Mouse (Mus musculus) megakaryocyte, embryonic 14.5 days (primary cell): ENCODE measurements around the gene Hhipl1.

Experiments
- FLI1 ChIP-seq: IDR thresholded peaks from 2 replicates; pipeline ENCODE4 v1.6.1; 2012; ENCODE audit warnings: low read length, inconsistent platforms, mixed read lengths
- GATA1 ChIP-seq: IDR thresholded peaks from 3 replicates; pipeline ENCODE4 v1.6.1; 2012; ENCODE audit warnings: mixed read lengths, low read length, inconsistent platforms, borderline replicate concordance

DNA sequence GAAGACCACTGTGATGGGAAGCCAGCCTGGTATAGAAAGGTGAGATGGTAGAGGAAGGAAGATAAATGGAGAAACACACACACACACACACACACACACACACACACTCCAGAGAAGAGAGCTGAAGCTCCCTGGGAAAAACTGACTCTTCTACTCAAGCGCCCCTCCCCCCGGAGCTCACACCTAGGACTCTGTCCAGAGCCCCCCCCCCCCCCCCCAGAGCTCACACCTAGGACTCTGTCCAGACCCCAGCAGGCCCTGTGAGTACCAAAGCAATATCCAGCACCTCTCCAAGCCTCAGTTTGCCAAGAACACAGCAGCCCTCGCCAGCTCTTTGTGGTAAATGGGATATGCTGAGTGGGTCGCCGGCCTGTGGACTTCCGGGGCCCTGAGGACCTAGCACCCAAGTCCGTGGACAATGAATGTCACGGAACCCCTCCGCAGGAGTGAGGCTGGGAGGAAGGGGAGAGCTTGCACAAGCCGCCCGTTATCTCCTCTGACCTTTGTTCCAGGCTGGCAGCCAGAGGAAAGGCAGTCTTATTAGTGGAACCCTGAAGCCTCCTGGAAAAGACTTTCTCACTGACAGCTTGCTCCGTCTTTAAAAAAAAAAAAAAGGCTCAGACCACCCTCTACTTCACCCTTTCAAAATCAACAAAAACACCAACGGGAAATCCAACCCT, 35.7 kb upstream of the Hhipl1 start:
- TF ChIP-seq GATA1, result no peak
- no peak for TF ChIP-seq FLI1
